Mouse (Mus musculus) cortical plate, adult 2 months (tissue): Measurements from ENCODE around the gene Tbc1d8. TPM values are rescaled to one million over a fixed set of nuclear protein-coding genes. Genes with fewer than 3 reads are reported as not detected.

Experiments
- H3K27ac ChIP-seq: fragments of 200-500 bp; 2 replicates; pipeline ENCODE4 v1.5.1; 2012; ENCODE audit warnings: low read length, control low read depth, inconsistent platforms; ENCODE audit not compliant: insufficient read depth
- H3K4me1 ChIP-seq: fragments of 200-500 bp; 2 replicates; pipeline ENCODE4 v1.6.1; 2011; ENCODE audit warnings: low read length; ENCODE audit not compliant: control insufficient read depth, insufficient read depth
- H3K4me3 ChIP-seq: fragments of 200-500 bp; 2 replicates; pipeline ENCODE4 v1.5.1; 2011; ENCODE audit warnings: mild to moderate bottlenecking, low read length, control low read depth; ENCODE audit not compliant: insufficient read depth
- CTCF ChIP-seq: fragments of 200-500 bp; IDR thresholded peaks from 2 replicates; pipeline ENCODE4 v1.5.1; 2011; ENCODE audit warnings: mild to moderate bottlenecking, control low read depth, low read length; ENCODE audit not compliant: insufficient read depth; ENCODE audit errors: extremely low read depth
- POLR2A ChIP-seq: fragments of 200-500 bp; IDR thresholded peaks from 2 replicates; pipeline ENCODE4 v1.6.1; 2011; ENCODE audit warnings: mild to moderate bottlenecking, low read length, control low read depth; ENCODE audit not compliant: insufficient read depth; ENCODE audit errors: extremely low read depth
- polyA plus RNA-seq: library from polyadenylated mRNA; depleted of rRNA; stranded (reverse); fragments of >200 nt; gene quantifications from 2 replicates; pipeline ENCODE4 v1.2.3, GENCODE M21; 2012; rRNA removed

Tbc1d8 gene
- polyA plus RNA-seq, 1 experiment: 20.3 TPM

DNA sequence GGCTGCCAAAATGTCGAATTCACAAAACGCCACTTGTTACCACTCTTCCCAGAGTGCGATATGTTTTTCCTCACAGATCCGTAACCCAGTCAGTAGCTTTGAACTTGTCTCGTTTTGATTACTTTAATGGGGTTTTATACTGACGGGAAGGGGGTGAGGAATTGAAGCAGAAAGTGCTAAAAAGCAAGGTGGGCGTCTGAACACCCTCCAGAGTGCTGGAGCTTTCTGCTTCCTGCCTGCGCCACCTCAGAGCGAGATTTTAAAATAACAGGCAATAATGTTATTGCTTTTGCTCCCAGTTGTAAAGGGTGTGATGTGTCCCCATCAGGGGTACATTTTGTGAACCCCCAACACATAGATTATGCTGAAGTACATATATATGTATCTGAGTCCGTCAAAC, 139.7 kb downstream of the Tbc1d8 start:
- Histone ChIP-seq H3K4me1 (peaks cover 6% of the 10 kb centered on the region), H3K27ac (peak overlapping the region; percentile 5; the same call in 1 of the 2 replicates), H3K4me3 (no peak overlapping the region)
- no peak for TF ChIP-seq CTCF
- no peak for TF ChIP-seq POLR2A

DNA sequence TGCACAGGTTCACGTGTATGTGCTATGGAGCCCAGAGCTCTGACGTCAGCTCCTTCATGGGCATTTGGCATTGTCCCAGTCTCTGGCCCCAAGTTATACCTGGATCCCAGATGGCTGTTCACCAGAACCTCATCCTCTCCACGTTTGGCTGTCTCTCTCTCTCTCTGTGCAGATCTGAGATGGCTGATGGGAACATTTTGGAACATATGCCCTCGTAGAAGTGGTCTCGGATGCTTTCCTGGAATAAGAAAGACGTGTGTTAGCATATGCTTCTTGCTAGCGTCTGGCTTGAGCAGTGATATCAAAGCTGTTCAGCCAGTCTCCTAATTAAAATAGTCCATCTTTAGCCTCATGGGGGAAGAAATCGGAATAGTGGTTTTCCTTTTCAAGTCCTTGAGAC, 141.8 kb downstream of the Tbc1d8 start:
- TF ChIP-seq CTCF (no peak), POLR2A (no peak)
- Histone ChIP-seq H3K27ac (no peak overlapping the region), H3K4me3 (no peak overlapping the region)

DNA sequence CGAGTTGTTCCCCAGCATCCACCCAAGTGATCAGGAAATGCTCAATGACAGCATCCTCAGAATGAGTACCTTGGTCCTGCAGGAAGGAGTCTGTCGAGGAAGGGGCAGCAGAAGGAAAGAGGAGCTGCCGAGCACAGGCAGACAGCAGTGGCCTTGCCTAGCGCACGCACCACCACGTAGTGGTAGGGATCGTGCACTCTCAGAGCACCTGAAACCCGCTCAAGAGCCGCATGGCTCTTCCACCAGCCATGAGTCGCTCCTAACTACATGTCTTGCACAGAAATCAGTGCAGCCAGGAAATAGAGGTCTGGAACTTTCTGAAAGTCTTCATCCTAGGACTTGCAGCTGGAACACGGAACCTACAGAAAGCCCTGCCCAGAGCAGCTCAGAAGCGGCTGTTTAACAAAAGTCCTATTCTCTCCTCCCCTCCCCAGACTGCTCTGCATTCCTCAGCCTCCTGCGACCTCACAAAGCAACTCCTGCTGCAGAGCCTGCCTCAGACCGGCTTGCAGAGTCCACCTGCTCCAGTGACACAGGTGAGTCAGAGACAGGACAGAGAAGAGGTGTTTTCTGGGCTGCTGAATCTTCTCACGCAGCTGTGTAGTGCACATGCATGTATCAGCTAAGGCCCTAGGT, 142.9 kb downstream of the Tbc1d8 start:
- no peak for TF ChIP-seq POLR2A
- no peak for TF ChIP-seq CTCF
- Histone ChIP-seq H3K4me3 (no peak overlapping the region), H3K4me1 (peaks cover 6% of the 10 kb centered on the region), H3K27ac (no peak overlapping the region)

More for the DNA sequence above, 141.8 kb downstream of the Tbc1d8 start:
- H3K4me1 ChIP-seq: peaks cover 6% of the 10 kb centered on the region

DNA sequence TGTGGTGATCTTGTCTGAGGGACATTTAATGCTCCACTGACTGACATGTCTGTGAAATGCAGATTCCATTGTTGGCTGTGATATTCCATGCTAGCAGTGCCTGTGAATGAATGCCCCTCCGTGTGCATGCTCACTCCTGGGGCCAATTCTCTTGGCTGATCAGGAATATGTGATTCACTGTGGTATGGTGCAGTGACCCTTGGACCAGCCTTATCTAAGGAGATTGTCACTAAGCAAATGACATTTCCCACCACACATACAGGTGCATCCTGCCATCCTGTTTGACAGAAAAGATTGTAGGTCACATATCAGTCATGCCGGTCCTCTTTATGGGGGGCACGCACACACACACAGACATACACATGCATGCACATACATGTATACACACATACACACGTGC, 146.1 kb downstream of the Tbc1d8 start:
- H3K27ac ChIP-seq: no peak overlapping the region
- no peak overlapping the region for H3K4me3 ChIP-seq
- TF ChIP-seq POLR2A: no peak
- no peak for TF ChIP-seq CTCF
- peaks cover 5% of the 10 kb centered on the region; the same call in 1 of the 2 replicates for H3K4me1 ChIP-seq

DNA sequence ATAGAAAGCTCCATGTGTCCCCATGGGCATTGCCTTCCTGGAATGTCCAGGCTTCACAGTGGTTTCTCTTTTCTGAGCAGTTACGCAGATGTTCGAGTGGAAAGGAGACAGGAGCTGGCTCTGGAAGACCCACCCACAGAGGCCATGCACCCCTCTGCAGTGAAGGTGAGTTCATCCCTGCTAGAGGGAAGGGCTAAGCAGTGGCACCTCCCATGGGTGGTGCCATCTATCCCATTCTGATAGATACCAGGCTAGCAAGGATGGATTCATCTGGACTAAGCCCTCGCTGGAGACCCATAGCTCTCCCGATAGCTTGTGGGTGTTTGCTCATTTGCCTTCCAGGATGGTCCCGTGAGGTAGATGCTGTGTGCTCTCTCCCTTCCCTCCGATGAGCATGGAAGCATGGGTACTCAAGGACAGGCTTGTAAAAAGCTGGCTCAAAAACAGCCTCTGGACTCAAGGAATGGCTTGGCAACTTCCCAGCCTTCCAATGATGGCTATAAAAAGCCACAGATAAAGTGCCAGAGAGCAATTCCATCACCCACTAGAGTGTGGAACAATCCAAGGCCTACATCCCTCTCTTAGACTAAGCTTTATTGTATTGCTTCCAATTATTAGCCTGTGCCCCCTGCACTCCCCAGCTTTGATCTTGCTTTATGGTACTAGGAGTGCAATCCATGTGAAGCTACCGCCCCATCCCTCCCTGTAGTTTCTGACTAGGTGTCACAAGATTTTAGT, 147.5 kb downstream of the Tbc1d8 start:
- no peak overlapping the region for H3K27ac ChIP-seq
- peaks cover 5% of the 10 kb centered on the region; the same call in 1 of the 2 replicates for H3K4me1 ChIP-seq
- no peak overlapping the region for H3K4me3 ChIP-seq
- TF ChIP-seq POLR2A: no peak
- TF ChIP-seq CTCF: no peak

DNA sequence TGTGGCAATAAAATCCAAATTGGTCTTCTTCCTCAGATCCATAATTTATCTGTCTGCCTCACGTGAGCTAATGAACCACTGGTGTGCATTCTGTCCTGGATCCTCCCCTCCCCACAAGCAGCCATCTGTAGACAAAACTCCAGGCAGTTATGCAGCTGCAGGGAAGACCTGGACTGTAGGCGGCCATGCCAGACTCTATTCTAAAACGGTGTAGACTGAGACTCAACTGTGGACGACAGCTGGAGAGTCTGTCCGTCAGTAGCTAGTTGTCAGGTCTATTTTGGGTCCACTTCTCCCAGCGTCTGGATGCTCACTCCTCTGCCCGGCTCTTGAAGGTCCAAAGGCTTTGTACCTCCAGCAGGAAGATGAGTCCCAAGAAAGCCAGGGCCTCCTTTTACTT, 151.0 kb downstream of the Tbc1d8 start:
- TF ChIP-seq POLR2A: no peak
- H3K4me1 ChIP-seq: peaks cover 5% of the 10 kb centered on the region; the same call in 1 of the 2 replicates
- H3K27ac ChIP-seq: no peak overlapping the region
- H3K4me3 ChIP-seq: no peak overlapping the region

DNA sequence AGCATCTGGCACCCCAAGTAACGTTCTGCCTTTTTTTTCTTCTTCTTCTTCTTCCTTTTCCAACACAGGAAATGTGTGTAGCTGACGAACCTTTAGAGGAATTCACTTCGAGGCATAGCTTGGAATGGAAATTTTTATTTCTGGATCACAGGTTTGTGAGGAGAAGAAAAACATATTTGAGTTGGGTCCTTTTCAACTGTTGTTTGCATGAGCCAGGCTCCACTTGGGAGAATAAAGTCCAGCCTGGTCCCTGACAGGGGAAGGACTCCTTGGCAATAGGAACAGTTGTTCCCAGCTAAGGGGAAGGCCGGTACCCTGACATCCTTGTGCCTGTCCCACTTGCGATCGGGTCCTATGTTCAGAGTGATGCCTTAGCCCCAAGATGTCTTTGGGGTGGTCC, 153.3 kb downstream of the Tbc1d8 start:
- peaks cover 5% of the 10 kb centered on the region; the same call in 1 of the 2 replicates for H3K4me1 ChIP-seq
- H3K4me3 ChIP-seq: no peak overlapping the region
- H3K27ac ChIP-seq: no peak overlapping the region
- TF ChIP-seq POLR2A (no peak), CTCF (no peak)

DNA sequence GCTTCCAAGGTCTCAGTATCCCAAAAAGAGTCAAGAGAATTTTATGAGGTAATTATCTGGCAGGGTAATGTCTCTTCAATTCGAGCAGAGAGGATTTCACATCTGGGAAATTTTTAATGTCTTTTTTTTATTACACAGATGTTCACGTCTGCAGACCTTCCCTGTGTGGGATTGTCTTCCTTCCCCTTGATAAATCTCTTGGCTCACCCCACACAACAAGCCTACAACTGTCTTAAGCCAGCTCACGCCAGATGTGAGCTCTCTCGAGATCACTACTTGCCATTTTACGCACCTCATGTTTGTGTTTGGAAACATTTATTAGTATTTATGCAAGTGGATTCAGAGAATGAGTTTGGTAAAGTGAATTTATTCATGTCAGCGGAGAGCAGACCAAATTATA, 156.6 kb downstream of the Tbc1d8 start:
- peaks cover 10% of the 10 kb centered on the region for H3K4me1 ChIP-seq
- no peak overlapping the region for H3K4me3 ChIP-seq
- TF ChIP-seq POLR2A (no peak), CTCF (no peak)
- no peak overlapping the region for H3K27ac ChIP-seq

Other genes with a start within 250 kb of the Tbc1d8 start
- gene Rpl31, start 110.9 kb downstream of the Tbc1d8 start, polyA plus RNA-seq: 784 and 793 TPM in 2 replicates
- 18.8 and 18.9 TPM in 2 replicates for gene Cnot11, start 56.2 kb upstream of the Tbc1d8 start, polyA plus RNA-seq
- 22.4 and 23.0 TPM in 2 replicates for gene Rnf149, start 98.7 kb upstream of the Tbc1d8 start, polyA plus RNA-seq
- 32.8 and 37.6 TPM in 2 replicates for gene Creg2, start 172.7 kb upstream of the Tbc1d8 start, polyA plus RNA-seq
- gene Rfx8, start 242.2 kb upstream of the Tbc1d8 start, polyA plus RNA-seq: 0.31 and 0.53 TPM in 2 replicates